Mouse (Mus musculus) E14TG2a.4 (cell line): ENCODE measurements around the gene Smc3.

Experiments used
- CTCF ChIP-seq: conservative IDR thresholded peaks from 2 replicates; pipeline ENCODE4 v1.5.1; 2014; ENCODE audit warnings: low read length
- NANOG ChIP-seq: IDR thresholded peaks from 2 replicates; pipeline ENCODE4 v1.6.1; 2014; ENCODE audit warnings: borderline replicate concordance, low read length, mixed read lengths
- POU5F1 ChIP-seq: IDR thresholded peaks from 2 replicates; pipeline ENCODE4 v1.6.1; 2014; ENCODE audit warnings: low read length, borderline replicate concordance

GRCm38 (mm10) chr19:53572607-53573006 lies 27.6 kb upstream of the Smc3 start:
- TF ChIP-seq NANOG (no peak), CTCF (no peak), POU5F1 (no peak)
